Mouse (Mus musculus): ENCODE data around the gene Zfp655. TPM values are rescaled to one million over a fixed set of nuclear protein-coding genes. Genes with fewer than 3 reads are reported as not detected.
"Not testable (repeated sequence)": the region's sequence is repeated elsewhere in the genome, so short reads cannot be mapped to it uniquely, and the experiment has no call there.

The Zfp655 gene
- polyA plus RNA-seq, 1 experiment from 2014 or later = 39.6 TPM

DNA sequence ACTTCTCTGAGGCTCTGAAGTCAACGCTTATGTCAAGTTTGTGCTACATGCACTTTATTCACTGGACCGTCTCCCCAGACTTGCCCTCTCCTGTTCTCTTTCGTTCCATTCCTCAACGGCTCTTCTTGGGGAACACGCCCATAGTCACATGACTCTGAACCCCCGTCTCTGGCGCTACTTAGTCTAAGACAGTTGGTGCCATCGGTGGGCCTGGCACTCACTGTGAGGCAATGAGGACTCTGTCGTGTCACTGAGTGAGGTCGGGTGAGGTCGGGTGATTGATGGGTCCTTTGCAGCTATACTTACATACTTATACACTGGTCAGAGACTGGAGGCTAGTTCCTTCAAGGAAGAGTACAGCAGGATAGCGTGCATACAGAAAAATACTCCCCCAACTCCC, 8.1 kb upstream of the Zfp655 start:
- H3K4me2 ChIP-seq (replicated peaks) = no peak overlapping the region
- H3K9me3 ChIP-seq = no peaks in the 10 kb centered on the region
- H3K4me3 ChIP-seq = no peak overlapping the region
- no peak; the same call in 1 of the 2 replicates for ATAC-seq (ENCODE audit: insufficient number of reproducible peaks, insufficient read depth, low FRiP score, low TSS enrichment)
- no peaks in the 10 kb centered on the region for H3K27me3 ChIP-seq
- no peak overlapping the region for H3K9ac ChIP-seq
- peaks cover 39% of the 10 kb centered on the region for H3K36me3 ChIP-seq
- no peaks in the 10 kb centered on the region for H3K4me1 ChIP-seq
- 82% methylated on average over 12 of the region's 12 CpGs for WGBS
- H3K27ac ChIP-seq = no peak overlapping the region

DNA sequence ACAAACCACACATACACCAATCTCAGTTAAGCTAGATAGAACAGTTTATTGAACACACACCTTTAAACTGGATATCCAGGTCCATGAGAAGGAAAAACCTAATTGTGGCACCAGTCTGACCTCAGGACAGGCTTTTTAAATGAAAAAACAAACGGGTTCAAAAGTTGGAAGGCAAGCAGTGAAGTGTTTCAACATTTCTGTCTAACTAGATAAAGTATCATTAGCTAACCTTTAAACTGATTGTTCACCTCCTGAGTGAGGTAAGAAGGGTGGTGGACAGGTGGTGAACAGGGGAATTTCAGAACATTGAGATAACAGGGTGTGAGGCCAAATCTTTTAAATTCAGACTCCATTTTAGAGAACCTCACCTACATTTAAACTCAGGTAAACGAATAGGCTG, 5.1 kb upstream of the Zfp655 start:
- ATAC-seq (ENCODE audit: insufficient number of reproducible peaks, insufficient read depth, low FRiP score, low TSS enrichment) = no peak
- WGBS = 55% methylated on average over 2 of the region's 2 CpGs
- Histone ChIP-seq H3K27me3 (no peaks in the 10 kb centered on the region), H3K9ac (no peak overlapping the region), H3K4me3 (no peak overlapping the region), H3K9me3 (no peaks in the 10 kb centered on the region), H3K27ac (no peak overlapping the region), H3K4me1 (0 out of 2 replicates have a peak, but pooled peaks cover 4% of the 10 kb centered on the region), H3K4me2 (replicated peaks) (no peak overlapping the region), H3K36me3 (peaks cover 12% of the 10 kb centered on the region)

DNA sequence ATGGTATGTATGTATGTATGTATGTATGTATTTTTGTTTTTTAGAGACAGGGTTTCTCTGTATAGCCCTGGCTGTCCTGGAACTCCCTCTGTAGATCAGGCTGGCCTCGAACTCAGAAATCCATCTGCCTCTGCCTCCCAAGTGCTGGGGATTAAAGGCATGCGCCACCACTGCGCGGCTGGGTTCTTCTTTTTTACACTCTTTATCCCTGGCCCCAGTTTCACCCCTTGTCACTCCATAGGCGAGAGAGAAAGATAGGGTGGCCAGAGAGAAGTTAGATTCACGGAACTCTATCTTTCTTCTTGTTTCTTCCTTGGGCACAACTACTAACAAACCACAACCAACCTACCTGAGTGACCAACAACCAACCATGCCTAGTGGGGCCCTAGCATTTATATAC, 2.2 kb upstream of the Zfp655 start:
- peaks cover 11% of the 10 kb centered on the region; the same call in 1 of the 2 replicates for H3K4me1 ChIP-seq
- H3K9me3 ChIP-seq; H3K27ac ChIP-seq; H3K4me3 ChIP-seq; H3K4me2 ChIP-seq (replicated peaks); H3K27me3 ChIP-seq; H3K36me3 ChIP-seq; H3K9ac ChIP-seq; ATAC-seq (ENCODE audit: insufficient number of reproducible peaks, insufficient read depth, low FRiP score, low TSS enrichment): not testable (repeated sequence)
- 77% methylated on average over 6 of the region's 6 CpGs for WGBS

DNA sequence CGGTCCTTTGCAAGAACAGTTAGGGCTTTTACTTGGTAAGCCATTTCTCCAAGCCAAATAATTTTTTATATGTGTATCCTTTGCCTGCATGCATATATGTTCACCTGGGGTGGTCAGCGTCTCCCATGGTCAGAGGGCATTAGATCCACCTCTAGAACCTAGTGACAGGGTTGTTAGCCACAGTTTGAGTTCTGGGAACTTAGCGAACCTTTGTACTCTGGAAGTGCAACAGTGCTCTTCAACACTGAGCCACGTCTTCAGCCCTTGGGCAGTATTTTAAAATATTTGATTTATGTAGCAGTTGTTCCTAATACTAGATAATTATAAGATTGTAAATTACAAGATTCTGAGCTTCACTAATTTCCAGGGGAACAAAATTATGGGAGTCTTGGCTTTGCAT, 874 bp upstream of the Zfp655 start:
- Histone ChIP-seq H3K36me3 (peaks cover 23% of the 10 kb centered on the region), H3K9ac (no peak overlapping the region), H3K27ac (no peak overlapping the region), H3K9me3 (no peaks in the 10 kb centered on the region), H3K4me3 (no peak overlapping the region), H3K27me3 (no peaks in the 10 kb centered on the region), H3K4me2 (replicated peaks) (peak overlapping the region; percentile 73), H3K4me1 (peaks cover 11% of the 10 kb centered on the region; the same call in 1 of the 2 replicates)
- no peak for ATAC-seq (ENCODE audit: insufficient number of reproducible peaks, insufficient read depth, low FRiP score, low TSS enrichment)
- 87% methylated on average over 4 of the region's 4 CpGs for WGBS

DNA sequence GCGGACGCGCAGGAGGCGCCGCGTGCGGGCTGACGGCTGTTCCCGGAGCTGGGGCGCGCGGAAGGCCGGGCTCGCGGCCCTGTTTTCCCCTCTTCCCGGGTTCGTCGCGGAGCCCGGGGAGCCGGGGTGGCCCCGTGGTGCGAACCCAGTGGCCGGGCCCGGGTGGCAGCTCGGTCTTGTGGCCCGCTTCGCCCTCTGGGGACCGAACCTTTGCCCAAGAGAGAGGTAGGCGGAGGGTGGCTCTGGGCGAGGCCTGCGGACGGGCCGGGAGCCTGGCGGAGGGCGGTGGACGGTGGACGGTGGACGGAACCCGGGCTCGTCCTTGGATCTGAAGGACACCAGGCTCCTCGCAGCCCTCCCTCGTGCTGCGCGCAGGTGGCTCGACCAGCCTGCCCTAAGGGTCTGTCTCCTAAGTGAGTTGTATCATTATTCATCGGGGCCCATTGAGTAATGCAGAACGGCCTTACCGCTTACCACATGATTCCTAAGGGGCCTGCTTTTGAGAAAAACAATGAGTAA, 437 bp downstream of the Zfp655 start:
- Histone ChIP-seq H3K9ac (peak overlapping the region; percentile 99), H3K4me1 (peaks cover 11% of the 10 kb centered on the region; the same call in 1 of the 2 replicates), H3K9me3 (no peaks in the 10 kb centered on the region), H3K27ac (peak overlapping the region; percentile 86), H3K27me3 (no peaks in the 10 kb centered on the region), H3K4me2 (replicated peaks) (peak overlapping the region; percentile 73), H3K36me3 (peaks cover 33% of the 10 kb centered on the region), H3K4me3 (peak overlapping the region; percentile 92)
- ATAC-seq (ENCODE audit: insufficient number of reproducible peaks, insufficient read depth, low FRiP score, low TSS enrichment) = peak; percentile 70
- under 1% methylated on average over 48 of the region's 49 CpGs for WGBS

DNA sequence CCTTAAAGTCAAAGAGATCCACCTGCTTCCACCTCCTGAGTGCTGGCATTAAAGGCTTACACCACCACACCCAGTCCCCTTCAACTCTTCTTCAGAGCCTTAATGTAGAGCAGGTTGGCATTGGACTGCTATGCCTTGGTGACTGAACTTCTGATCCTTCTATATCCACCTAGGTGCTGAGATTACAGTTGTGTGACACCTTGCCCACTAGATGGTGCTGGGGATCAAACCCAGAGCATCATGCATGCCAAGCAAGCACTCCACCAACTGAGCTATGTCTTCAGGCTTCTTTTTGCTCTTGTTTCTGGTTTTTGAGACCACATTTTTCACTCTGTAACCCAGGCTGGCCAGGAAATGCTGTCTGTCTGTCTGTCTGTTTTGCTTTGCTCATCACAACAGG, 3.1 kb downstream of the Zfp655 start:
- Histone ChIP-seq H3K9me3 (no peaks in the 10 kb centered on the region), H3K9ac (no peak overlapping the region), H3K4me2 (replicated peaks) (no peak overlapping the region), H3K4me3 (no peak overlapping the region), H3K4me1 (peaks cover 11% of the 10 kb centered on the region; the same call in 1 of the 2 replicates), H3K27ac (no peak overlapping the region), H3K27me3 (no peaks in the 10 kb centered on the region), H3K36me3 (peaks cover 54% of the 10 kb centered on the region)
- ATAC-seq (ENCODE audit: insufficient number of reproducible peaks, insufficient read depth, low FRiP score, low TSS enrichment) = no peak

DNA sequence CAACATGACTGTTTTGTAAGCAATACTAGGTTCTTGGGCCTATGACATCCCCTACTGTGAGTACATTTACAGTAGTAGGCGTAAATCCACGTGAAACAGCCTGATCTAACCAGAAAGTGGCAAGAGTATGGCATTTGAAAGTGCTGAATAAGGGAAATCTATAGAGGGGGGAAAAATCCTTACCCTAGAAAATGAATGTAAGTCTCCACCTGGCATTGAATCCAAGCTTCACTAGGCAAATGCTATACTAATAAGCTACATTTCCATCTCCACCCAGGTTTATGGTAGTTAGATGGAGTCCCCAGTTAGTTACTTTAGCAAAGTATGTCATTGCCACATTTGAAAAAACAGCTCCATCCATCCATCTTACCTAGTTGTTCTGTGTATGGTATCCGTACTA, 18.0 kb downstream of the Zfp655 start:
- Histone ChIP-seq H3K9me3 (peaks cover 3% of the 10 kb centered on the region; the same call in 1 of the 2 replicates), H3K4me3 (no peak overlapping the region), H3K27me3 (no peaks in the 10 kb centered on the region), H3K4me2 (replicated peaks) (no peak overlapping the region), H3K9ac (no peak overlapping the region), H3K4me1 (no peaks in the 10 kb centered on the region), H3K27ac (no peak overlapping the region), H3K36me3 (peaks cover 50% of the 10 kb centered on the region)
- no peak for ATAC-seq (ENCODE audit: insufficient number of reproducible peaks, insufficient read depth, low FRiP score, low TSS enrichment)
- WGBS = 89% methylated on average over 3 of the region's 3 CpGs

DNA sequence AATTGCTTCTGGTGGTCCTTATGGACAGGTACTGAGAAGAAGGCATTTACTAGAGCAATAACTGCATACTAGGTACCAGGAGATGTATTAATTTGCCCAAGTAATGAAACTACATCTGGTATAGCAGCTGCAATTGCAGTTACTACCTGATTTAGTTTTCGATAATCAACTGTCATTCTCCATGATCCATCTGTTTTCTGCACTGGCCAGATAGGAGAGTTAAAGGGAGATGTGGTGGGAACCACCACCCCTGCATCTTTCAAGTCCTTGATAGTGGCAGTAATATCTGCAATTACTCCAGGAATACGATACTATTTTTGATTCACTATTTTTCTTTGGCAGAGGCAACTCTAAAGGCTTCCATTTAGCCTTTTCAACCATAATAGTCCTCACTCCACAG, 42.1 kb downstream of the Zfp655 start:
- not testable (repeated sequence) for H3K27me3 ChIP-seq; H3K27ac ChIP-seq; H3K9ac ChIP-seq; ATAC-seq (ENCODE audit: insufficient number of reproducible peaks, insufficient read depth, low FRiP score, low TSS enrichment); H3K4me2 ChIP-seq (replicated peaks); H3K36me3 ChIP-seq; H3K9me3 ChIP-seq; H3K4me1 ChIP-seq; H3K4me3 ChIP-seq
- 74% methylated on average over 2 of the region's 2 CpGs for WGBS

DNA sequence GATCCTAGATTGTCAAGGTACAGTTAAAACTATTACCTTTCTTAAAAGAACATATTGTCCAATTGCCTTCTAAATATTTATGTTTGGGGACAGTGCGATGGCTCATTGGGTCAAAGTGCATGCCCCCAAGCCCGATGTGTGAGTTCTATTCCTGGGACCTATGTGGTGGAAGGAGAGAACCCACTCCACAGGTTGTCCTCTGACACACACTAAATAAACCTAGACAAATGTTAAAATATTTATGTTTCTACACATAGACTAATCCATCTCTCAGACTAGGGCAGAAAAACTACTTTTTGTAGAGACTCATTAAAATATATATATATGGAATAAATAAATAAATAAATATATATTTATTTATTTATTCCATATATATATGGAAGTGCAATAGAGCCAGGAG, 48.4 kb downstream of the Zfp655 start:
- H3K9me3 ChIP-seq = no peaks in the 10 kb centered on the region
- no peak overlapping the region for H3K9ac ChIP-seq
- no peak overlapping the region for H3K27ac ChIP-seq
- 93% methylated on average over 2 of the region's 2 CpGs for WGBS
- H3K4me3 ChIP-seq = peak overlapping the region; percentile 89
- no peak for ATAC-seq (ENCODE audit: insufficient number of reproducible peaks, insufficient read depth, low FRiP score, low TSS enrichment)
- no peak overlapping the region for H3K4me2 ChIP-seq (replicated peaks)
- H3K27me3 ChIP-seq = no peaks in the 10 kb centered on the region
- peaks cover 20% of the 10 kb centered on the region for H3K36me3 ChIP-seq
- H3K4me1 ChIP-seq = 0 out of 2 replicates have a peak, but pooled peaks cover 3% of the 10 kb centered on the region

DNA sequence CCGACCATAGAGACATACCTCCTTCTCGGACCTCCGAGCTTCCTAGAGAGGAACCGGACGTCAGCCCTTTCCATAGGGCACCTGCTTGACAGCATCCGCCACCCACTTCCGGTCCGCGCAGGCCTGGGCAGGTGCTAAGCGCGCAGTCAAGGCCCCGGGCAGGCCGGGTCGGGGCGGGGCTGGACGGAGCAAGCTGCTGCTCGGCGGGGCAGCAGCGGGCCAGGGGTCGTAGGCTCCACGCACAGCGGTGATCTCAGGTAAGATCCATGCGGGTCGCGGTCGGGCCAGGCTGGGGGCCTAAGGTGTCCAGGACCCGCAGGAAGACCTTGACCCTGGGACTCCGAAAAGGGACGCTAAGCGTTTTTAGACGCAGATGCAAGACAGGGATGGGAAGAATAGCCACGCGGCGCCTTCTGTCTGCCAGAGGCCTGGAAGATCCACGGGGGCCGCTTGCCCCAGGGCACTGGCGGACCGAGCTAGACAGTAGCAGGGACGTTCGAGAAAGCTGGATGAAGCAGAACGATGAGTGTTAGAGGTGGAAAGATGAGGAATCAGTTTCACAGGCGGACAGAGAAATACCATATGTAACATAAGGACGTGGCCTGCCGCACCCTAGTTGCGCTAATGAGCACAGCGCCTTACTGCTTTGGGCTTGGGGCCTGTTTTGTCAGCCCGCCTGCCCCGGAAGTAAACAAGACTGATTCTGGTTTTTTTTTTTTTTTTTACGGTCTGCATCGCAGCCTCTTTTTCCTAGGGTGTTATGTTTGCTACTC, 49.0 kb downstream of the Zfp655 start, which contains the start of gene Zscan25:
TSS of gene Zscan25 (plus strand) at position 130 of the 773 bp plus-strand sequence.
- Histone ChIP-seq H3K4me3 (peak within 1 kb of the TSS; percentile 89), H3K36me3 (peaks cover 26% of the 10 kb centered on the region), H3K4me1 (0 out of 2 replicates have a peak, but pooled peaks cover 3% of the 10 kb centered on the region), H3K9ac (peak within 1 kb of the TSS; percentile 83), H3K9me3 (no peaks in the 10 kb centered on the region), H3K4me2 (replicated peaks) (peak within 1 kb of the TSS; percentile 61), H3K27me3 (no peaks in the 10 kb centered on the region), H3K27ac (peak within 1 kb of the TSS; percentile 79)
- WGBS = under 1% methylated on average over 50 of the region's 50 CpGs
- peak; percentile 98 for ATAC-seq (ENCODE audit: insufficient number of reproducible peaks, insufficient read depth, low FRiP score, low TSS enrichment)

DNA sequence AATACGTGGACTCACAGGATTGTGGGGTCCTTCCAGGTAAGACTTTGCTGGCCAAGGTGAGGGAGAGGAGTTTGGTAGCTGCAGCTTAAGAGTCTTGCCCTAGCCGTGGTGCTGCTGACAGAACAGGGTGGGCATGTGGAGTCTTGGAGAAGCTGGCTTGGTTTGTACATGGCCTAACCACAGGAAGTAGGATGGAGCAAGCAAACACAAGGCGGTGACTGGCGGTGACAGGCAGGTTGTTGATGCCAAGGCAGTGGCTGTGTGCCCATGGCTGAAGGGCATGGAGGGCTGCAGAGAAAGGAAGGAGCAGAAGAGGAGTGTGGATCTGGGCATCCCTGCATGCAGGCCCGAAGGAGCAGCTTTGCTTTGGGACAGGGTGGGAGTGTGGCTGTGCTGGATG, 56.9 kb downstream of the Zfp655 start:
- Histone ChIP-seq H3K27ac (no peak overlapping the region), H3K4me3 (no peak overlapping the region), H3K36me3 (peaks cover 94% of the 10 kb centered on the region), H3K9ac (no peak overlapping the region), H3K27me3 (no peaks in the 10 kb centered on the region), H3K4me1 (no peaks in the 10 kb centered on the region), H3K9me3 (no peaks in the 10 kb centered on the region), H3K4me2 (replicated peaks) (no peak overlapping the region)
- WGBS = 95% methylated on average over 5 of the region's 5 CpGs
- no peak for ATAC-seq (ENCODE audit: insufficient number of reproducible peaks, insufficient read depth, low FRiP score, low TSS enrichment)

DNA sequence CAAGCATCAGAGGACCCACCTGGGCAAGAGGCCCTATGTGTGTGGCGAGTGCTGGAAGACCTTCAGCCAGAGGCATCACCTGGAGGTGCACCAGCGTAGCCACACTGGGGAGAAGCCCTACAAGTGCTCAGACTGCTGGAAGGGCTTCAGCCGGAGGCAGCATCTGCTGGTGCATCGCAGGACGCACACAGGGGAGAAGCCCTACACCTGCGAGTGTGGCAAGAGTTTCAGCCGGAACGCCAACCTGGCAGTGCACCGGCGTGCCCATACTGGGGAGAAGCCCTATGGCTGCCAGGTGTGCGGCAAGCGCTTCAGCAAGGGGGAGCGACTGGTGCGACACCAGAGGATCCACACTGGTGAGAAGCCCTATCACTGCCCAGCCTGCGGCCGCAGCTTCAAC, 59.2 kb downstream of the Zfp655 start:
- 94% methylated on average over 16 of the region's 16 CpGs for whole genome bisulfite sequencing
- Histone ChIP-seq H3K9ac (no peak overlapping the region), H3K4me3 (no peak overlapping the region)

More for the DNA sequence above, 59.2 kb downstream of the Zfp655 start:
- Histone ChIP-seq H3K4me2 (replicated peaks) (no peak overlapping the region), H3K9me3 (no peaks in the 10 kb centered on the region), H3K27me3 (no peaks in the 10 kb centered on the region), H3K27ac (no peak overlapping the region), H3K36me3 (peaks cover 78% of the 10 kb centered on the region), H3K4me1 (no peaks in the 10 kb centered on the region)
- no peak for ATAC-seq (ENCODE audit: insufficient number of reproducible peaks, insufficient read depth, low FRiP score, low TSS enrichment)

Data from embryonic facial prominence, embryonic 12.5 days (tissue).